Mouse (Mus musculus): ENCODE results near the gene Ces3b. TPM values are rescaled to one million over a fixed set of nuclear protein-coding genes. Genes with fewer than 3 reads are reported as not detected.
A peak's percentile ranks its signal among the peaks of the same experiment; 100 is the strongest.
"Not testable (repeated sequence)": the region's sequence is repeated elsewhere in the genome, so short reads cannot be mapped to it uniquely, and the experiment has no call there.

The Ces3b gene
- not detected in 2 replicates for polyA plus RNA-seq (2015; fragmentation: Nextera tagmentation; extraction: Ambion mirVana)

DNA sequence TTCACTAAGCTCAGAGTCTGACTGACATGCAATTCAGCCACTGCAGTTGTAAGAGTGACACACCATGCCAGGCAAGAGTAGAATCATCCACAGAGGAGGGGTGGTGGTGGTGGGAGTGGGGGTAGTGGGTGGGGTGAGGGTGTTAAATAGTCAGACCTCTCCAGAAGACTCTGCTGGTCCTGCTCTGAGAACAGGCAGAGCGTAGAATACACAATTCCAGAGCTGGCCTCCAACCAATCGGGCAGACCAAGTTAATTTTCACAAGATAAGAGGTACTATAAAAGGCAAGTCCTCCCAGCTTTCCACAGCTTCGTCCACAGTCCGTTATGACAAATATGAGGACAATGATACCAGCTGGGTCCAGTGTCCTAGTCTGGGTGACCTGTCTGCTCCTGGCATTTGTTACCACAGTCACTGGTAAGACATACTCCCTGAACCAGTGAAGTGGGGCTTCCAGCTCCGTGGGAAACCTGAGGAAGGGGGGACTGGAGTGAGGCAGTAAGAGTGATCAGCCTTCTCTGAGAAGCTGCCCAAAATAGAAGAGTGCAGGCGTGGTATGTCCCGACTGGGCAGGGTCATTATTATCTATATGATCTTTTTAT is at the start of gene Ces3b:
Gene Ces3b (plus strand): TSS at position 305 of the 602 bp plus-strand sequence.
- Histone ChIP-seq H3K4me2 (no peak within 1 kb of the TSS), H3K36me3 (no peaks in the 10 kb centered on the region), H3K4me3 (replicated peaks) (no peak within 1 kb of the TSS), H3K4me1 (replicated peaks) (no peaks in the 10 kb centered on the region), H3K27ac (no peak within 1 kb of the TSS), H3K27me3 (no peaks in the 10 kb centered on the region), H3K9ac (no peak within 1 kb of the TSS), H3K9me3 (replicated peaks) (no peaks in the 10 kb centered on the region)
- DNase-seq (no peak), ATAC-seq (ENCODE audit: low read depth) (no peak)
- 52% methylated on average over 7 of the region's 7 CpGs for WGBS (ENCODE audit: insufficient replicate concordance)

DNA sequence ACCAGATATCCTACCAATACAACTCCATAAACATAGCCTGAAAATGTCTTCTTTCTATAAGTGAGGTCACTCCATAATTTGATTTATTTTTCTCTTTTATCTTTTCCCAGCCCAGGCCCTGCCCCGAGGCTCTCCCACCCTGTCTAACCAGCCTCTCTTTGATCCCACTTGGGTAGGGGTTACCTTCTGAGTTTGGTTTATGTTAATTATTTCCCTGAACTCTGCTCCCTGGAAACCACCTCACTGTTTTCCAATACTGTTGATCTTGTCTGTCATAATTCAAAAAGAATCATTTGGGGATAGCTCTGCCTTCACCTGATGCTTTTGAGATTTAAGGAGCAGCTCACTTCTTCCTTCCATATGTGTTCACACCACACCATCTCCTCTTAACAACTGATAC is 40.0 kb upstream of the Ces3b start:
- Histone ChIP-seq H3K4me2 (no peak overlapping the region), H3K27me3 (no peaks in the 10 kb centered on the region), H3K4me1 (replicated peaks) (no peaks in the 10 kb centered on the region), H3K4me3 (replicated peaks) (no peak overlapping the region), H3K9me3 (replicated peaks) (no peaks in the 10 kb centered on the region), H3K27ac (no peak overlapping the region), H3K9ac (no peak overlapping the region), H3K36me3 (no peaks in the 10 kb centered on the region)
- ATAC-seq (ENCODE audit: low read depth), result no peak
- 22% methylated on average over 1 of the region's 1 CpGs for WGBS (ENCODE audit: insufficient replicate concordance)
- DNase-seq, result no peak

DNA sequence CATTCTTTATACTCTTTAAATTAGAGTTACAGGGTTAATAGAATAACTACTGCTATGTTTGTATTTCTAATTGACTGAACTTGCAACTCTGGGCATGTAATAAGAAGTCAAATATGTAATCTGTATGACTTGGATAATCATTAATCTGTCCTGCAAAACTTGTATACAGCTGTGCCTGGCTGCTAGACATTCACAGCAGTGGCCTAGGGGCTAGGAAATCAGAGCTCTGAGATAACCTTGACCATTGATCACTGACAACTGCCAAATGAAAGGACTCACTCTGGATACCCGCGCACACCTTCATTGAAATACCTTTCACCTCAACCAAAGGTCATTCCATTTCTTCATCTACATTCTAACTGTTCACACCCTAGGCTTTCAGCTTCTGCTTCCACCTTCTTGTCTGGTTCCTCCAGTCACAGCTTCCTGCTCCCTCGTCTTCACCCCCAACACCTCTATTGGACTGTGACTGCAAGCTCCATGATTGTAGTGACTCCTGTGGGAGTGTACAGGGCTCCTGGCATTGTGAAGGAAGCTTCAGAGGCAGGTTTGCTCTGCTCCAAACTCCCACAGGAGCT is 37.6 kb upstream of the Ces3b start:
- Histone ChIP-seq H3K27me3 (no peaks in the 10 kb centered on the region), H3K36me3 (no peaks in the 10 kb centered on the region), H3K9ac (no peak overlapping the region), H3K4me2 (no peak overlapping the region), H3K9me3 (replicated peaks) (no peaks in the 10 kb centered on the region), H3K4me1 (replicated peaks) (no peaks in the 10 kb centered on the region), H3K27ac (peak overlapping the region; percentile 43; the same call in 1 of the 2 replicates), H3K4me3 (replicated peaks) (no peak overlapping the region)
- ATAC-seq (ENCODE audit: low read depth), result peak; percentile 31; the same call in 1 of the 2 replicates
- WGBS (ENCODE audit: insufficient replicate concordance), result 55% methylated on average over 3 of the region's 3 CpGs
- no peak for DNase-seq

DNA sequence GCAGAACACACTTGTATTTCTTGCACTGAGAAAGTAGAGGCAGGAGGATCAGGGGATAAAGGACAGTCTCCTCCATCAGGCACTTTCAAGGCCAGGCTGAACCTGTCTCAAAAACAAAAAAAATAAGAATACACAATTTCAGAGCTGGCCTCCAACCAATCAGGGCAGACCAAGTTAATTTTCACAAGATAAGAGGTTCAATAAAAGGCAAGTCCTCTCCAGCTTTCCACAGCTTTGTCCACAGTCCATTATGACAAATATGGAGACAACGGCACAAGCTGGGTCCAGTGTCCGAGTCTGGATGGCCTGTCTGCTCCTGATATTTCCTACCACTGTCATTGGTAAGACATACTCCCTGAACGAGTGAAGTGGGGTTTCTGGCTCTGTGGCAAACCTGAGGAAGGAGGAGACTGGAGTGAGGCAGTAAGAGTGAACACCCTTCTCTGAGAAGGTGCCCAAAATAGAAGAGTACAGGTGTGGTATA is 35.1 kb upstream of the Ces3b start, which contains the start of gene Ces3a:
Gene Ces3a (plus strand): TSS at position 231 of the 484 bp plus-strand sequence.
- Histone ChIP-seq H3K9ac (no peak within 1 kb of the TSS), H3K36me3 (no peaks in the 10 kb centered on the region), H3K27me3 (no peaks in the 10 kb centered on the region), H3K4me1 (replicated peaks) (no peaks in the 10 kb centered on the region), H3K27ac (no peak within 1 kb of the TSS), H3K4me3 (replicated peaks) (no peak within 1 kb of the TSS), H3K9me3 (replicated peaks) (no peaks in the 10 kb centered on the region), H3K4me2 (no peak within 1 kb of the TSS)
- DNase-seq (no peak), ATAC-seq (ENCODE audit: low read depth) (no peak)
- WGBS (ENCODE audit: insufficient replicate concordance), result 51% methylated on average over 3 of the region's 3 CpGs

DNA sequence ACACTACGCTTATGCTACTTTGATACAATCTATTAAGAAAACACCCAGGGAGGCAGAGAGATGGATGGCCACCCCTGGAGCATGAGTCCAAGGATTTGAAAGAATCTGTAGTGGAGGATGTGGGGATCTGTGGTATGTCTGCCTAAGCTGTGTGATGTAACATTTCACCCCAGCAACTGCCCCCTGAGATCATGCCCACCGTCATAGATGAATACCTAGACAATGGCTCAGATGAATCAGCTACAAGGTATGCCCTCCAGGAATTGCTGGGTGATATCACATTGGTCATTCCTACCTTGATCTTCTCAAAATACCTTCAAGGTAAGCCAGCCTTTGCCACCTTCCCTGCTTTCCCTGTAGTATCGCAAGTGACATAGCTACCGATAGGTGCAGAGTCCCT is 27.3 kb upstream of the Ces3b start:
- no peaks in the 10 kb centered on the region for H3K27me3 ChIP-seq
- H3K4me3 ChIP-seq (replicated peaks), result no peak overlapping the region
- WGBS (ENCODE audit: insufficient replicate concordance), result 73% methylated on average over 4 of the region's 4 CpGs
- H3K27ac ChIP-seq, result no peak overlapping the region
- no peaks in the 10 kb centered on the region for H3K36me3 ChIP-seq
- H3K4me2 ChIP-seq, result no peak overlapping the region
- H3K9ac ChIP-seq, result no peak overlapping the region
- DNase-seq (no peak), ATAC-seq (ENCODE audit: low read depth) (no peak)
- H3K9me3 ChIP-seq (replicated peaks), result no peaks in the 10 kb centered on the region
- no peaks in the 10 kb centered on the region for H3K4me1 ChIP-seq (replicated peaks)

DNA sequence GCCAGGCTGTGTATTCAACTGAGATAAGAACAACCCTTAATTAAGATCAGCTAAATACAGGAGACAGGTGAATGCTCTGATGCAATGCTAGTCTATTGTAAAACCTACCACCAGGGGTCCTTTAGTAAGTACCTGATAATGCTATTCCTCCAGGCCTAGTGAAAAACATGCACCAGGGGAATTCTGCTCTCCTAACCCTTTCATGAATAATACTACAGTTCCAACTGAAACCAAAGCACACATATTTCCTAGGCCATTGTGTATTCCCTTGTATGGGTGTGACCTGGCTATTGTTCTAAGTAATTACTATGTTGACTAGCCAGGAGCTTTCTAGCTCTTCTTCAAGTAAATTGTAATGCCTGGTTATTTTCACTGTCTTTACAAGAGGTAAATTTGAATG is 23.5 kb upstream of the Ces3b start:
- Histone ChIP-seq H3K27me3 (no peaks in the 10 kb centered on the region), H3K4me1 (replicated peaks) (no peaks in the 10 kb centered on the region), H3K9ac (no peak overlapping the region), H3K9me3 (replicated peaks) (no peaks in the 10 kb centered on the region), H3K27ac (no peak overlapping the region), H3K36me3 (no peaks in the 10 kb centered on the region), H3K4me3 (replicated peaks) (no peak overlapping the region), H3K4me2 (no peak overlapping the region)
- DNase-seq (no peak), ATAC-seq (ENCODE audit: low read depth) (no peak)

DNA sequence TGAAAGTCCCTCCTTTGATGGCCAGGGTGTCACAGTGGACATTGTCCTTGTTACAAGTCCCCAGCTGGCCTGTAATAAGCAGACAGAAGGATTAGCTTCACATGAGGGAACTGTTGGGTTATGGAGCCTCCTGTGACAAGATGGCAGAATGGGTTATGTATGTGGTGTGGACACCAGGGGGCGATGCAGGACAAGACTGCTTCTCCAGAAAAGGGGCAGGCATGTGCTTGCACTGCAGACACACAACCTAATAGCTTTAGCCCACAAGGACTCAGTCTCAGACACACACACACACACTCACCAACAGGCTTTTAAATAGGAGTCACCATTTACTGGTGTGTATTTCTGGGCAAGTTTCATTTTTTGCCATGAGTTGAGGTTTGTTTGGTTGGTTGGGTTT is 16.8 kb upstream of the Ces3b start:
- no peaks in the 10 kb centered on the region for H3K27me3 ChIP-seq
- H3K9ac ChIP-seq, result no peak overlapping the region
- ATAC-seq (ENCODE audit: low read depth), result no peak
- H3K27ac ChIP-seq, result no peak overlapping the region
- H3K4me3 ChIP-seq (replicated peaks), result no peak overlapping the region
- H3K36me3 ChIP-seq, result no peaks in the 10 kb centered on the region
- DNase-seq, result peak; percentile 14
- 0% methylated on average over 1 of the region's 1 CpGs for WGBS (ENCODE audit: insufficient replicate concordance)
- no peaks in the 10 kb centered on the region for H3K4me1 ChIP-seq (replicated peaks)
- H3K4me2 ChIP-seq, result no peak overlapping the region
- H3K9me3 ChIP-seq (replicated peaks), result no peaks in the 10 kb centered on the region

DNA sequence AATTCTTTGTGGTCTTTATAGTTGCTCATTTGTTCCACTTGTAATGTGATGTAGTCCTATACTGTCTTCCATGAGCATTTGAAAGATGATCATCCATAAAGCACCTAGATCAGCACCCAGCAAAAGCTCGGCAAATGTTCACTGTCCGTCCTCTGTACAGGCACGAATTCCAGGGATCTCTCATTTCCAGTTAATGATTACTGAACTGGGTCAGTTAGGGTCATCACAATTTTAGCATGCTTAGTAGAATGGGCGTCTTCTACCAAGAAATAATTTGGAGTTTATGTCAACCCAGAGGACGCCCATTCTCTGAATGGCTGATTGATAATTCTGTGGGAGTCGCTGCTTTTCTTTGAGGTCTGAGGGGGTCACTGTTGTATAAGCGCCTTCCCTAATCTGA is 15.6 kb upstream of the Ces3b start:
- not testable (repeated sequence) for H3K4me1 ChIP-seq (replicated peaks); H3K36me3 ChIP-seq; H3K27ac ChIP-seq; H3K9ac ChIP-seq; H3K9me3 ChIP-seq (replicated peaks); DNase-seq; H3K27me3 ChIP-seq; ATAC-seq (ENCODE audit: low read depth); H3K4me2 ChIP-seq; H3K4me3 ChIP-seq (replicated peaks)
- WGBS (ENCODE audit: insufficient replicate concordance), result 50% methylated on average over 7 of the region's 7 CpGs

DNA sequence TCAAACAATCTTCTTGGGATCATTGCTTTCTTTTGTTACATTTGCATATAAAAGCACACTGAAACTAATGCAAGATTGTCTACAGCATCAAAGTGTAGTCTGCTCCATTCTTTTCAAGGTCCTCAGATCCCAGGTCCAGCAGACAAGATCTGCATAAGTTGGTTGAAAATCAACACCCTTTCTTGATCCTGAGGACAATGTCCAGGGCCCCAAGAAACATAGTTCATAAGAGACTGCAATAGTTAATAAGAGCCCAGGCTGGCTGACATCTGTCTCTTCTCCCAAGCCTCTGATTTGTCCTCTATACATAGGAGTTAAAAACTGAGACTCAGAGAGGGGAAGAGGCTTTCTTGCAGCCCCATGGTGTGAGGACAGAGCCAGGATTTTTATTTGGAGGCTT is 14.6 kb upstream of the Ces3b start:
- no peak overlapping the region for H3K9ac ChIP-seq
- H3K9me3 ChIP-seq (replicated peaks), result no peaks in the 10 kb centered on the region
- no peaks in the 10 kb centered on the region for H3K36me3 ChIP-seq
- no peak overlapping the region for H3K4me3 ChIP-seq (replicated peaks)
- no peak for ATAC-seq (ENCODE audit: low read depth)
- DNase-seq, result no peak
- no peaks in the 10 kb centered on the region for H3K4me1 ChIP-seq (replicated peaks)
- no peak overlapping the region for H3K27ac ChIP-seq
- no peaks in the 10 kb centered on the region for H3K27me3 ChIP-seq
- no peak overlapping the region for H3K4me2 ChIP-seq

DNA sequence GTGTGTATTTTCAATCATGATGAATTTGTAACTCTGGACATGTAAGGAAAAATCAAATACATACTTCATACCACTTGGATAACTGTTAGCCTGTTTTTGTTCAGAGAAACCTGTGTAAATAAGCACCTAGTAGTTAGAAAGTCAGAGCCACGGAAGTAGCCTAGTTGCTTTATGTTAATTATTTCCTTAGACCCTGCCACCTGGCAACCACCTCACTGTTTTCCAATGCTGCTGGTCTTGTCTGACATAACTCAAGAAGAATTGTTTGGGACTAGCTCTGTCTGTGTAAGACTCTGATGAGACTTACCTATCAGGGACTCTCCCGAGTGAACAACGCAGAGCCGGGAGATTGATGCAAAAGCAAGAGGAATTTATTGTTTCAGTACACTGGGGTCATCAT is 7.0 kb upstream of the Ces3b start:
- ATAC-seq (ENCODE audit: low read depth) (no peak), DNase-seq (no peak)
- no peak overlapping the region for H3K4me2 ChIP-seq
- no peak overlapping the region for H3K9ac ChIP-seq
- H3K27ac ChIP-seq, result no peak overlapping the region
- no peaks in the 10 kb centered on the region for H3K27me3 ChIP-seq
- H3K36me3 ChIP-seq, result no peaks in the 10 kb centered on the region
- no peak overlapping the region for H3K4me3 ChIP-seq (replicated peaks)
- no peaks in the 10 kb centered on the region for H3K9me3 ChIP-seq (replicated peaks)
- H3K4me1 ChIP-seq (replicated peaks), result no peaks in the 10 kb centered on the region
- WGBS (ENCODE audit: insufficient replicate concordance), result 75% methylated on average over 4 of the region's 4 CpGs

DNA sequence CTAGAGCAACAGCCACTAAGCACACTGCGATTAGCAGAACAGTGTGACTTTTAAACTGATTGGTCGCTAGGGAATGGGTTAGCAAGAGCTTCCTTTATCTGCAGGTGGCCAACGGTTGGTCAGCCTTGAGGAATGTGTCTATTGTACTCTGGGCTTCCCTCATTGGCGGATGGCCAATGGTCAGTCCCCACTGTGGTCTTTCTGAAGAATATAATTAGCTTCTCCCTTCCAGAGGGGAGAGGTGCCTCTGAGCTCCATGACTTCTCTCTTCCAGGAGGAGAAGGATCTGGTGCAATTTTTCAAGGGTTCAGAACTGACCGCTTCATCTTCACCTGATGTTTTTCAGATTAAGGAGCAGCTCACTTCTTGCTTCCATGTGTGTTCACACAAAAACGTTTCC is 6.5 kb upstream of the Ces3b start:
- Histone ChIP-seq H3K9ac (no peak overlapping the region), H3K27me3 (no peaks in the 10 kb centered on the region), H3K4me1 (replicated peaks) (no peaks in the 10 kb centered on the region), H3K9me3 (replicated peaks) (no peaks in the 10 kb centered on the region), H3K27ac (no peak overlapping the region), H3K4me3 (replicated peaks) (no peak overlapping the region), H3K4me2 (no peak overlapping the region), H3K36me3 (no peaks in the 10 kb centered on the region)
- DNase-seq (no peak), ATAC-seq (ENCODE audit: low read depth) (no peak)
- 51% methylated on average over 6 of the region's 6 CpGs for WGBS (ENCODE audit: insufficient replicate concordance)

DNA sequence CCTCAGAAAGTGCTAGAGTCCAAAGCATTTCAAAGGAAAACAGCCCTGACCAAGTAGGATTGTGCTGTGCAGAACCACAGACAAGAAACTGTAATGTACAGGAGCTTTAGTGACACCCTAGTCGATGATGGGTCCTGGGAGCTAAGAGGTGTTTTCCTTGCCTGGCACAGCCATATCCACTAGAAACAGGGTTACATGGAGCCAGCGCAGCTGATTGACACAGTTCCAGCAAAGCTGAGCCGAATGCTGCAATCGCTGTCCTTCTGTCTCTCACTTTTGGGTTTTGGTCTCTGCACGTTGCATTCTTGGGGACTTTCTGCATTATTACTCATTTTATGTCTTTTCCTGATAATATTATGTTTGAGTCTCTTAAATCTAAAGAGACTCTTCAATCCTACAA is 5.0 kb upstream of the Ces3b start:
- no peak for ATAC-seq (ENCODE audit: low read depth)
- Histone ChIP-seq H3K36me3 (no peaks in the 10 kb centered on the region), H3K9me3 (replicated peaks) (no peaks in the 10 kb centered on the region), H3K27ac (no peak overlapping the region), H3K9ac (no peak overlapping the region), H3K4me2 (no peak overlapping the region), H3K4me1 (replicated peaks) (no peaks in the 10 kb centered on the region), H3K27me3 (no peaks in the 10 kb centered on the region), H3K4me3 (replicated peaks) (no peak overlapping the region)
- no peak for DNase-seq
- WGBS (ENCODE audit: insufficient replicate concordance), result 62% methylated on average over 5 of the region's 5 CpGs

All from liver, embryonic 13.5 days (tissue).